Mouse (Mus musculus): ENCODE measurements around the gene Depdc5.

The Depdc5 gene

GRCm38 (mm10) chr5:32989959-32990640 lies 126.6 kb downstream of the Depdc5 start:
- in situ Hi-C loops (cut with MboI; ENCODE audit: low pct_unique_long_range_greater_than_20kb in 1 of 2, low sequenced_read_pairs in 2 of 2, unreplicated experiment in 1 of 2) = no loop called here

- in situ Hi-C loops (cut with MboI; ENCODE audit: low pct_unique_long_range_greater_than_20kb in 1 of 2, low sequenced_read_pairs in 2 of 2, unreplicated experiment in 1 of 2) = no loop called here
These were observed 127.7 kb downstream of the Depdc5 start for GRCm38 (mm10) chr5:32991152-32991551.

- in situ Hi-C loops (cut with MboI; ENCODE audit: low pct_unique_long_range_greater_than_20kb in 1 of 2, low sequenced_read_pairs in 2 of 2, unreplicated experiment in 1 of 2) = no loop called here
These were observed 131.0 kb downstream of the Depdc5 start for GRCm38 (mm10) chr5:32994471-32994870.

GRCm38 (mm10) chr5:32995756-32996155 lies 132.3 kb downstream of the Depdc5 start:
- in situ Hi-C loops (cut with MboI; ENCODE audit: low pct_unique_long_range_greater_than_20kb in 1 of 2, low sequenced_read_pairs in 2 of 2, unreplicated experiment in 1 of 2) = no loop called here

GRCm38 (mm10) chr5:32996560-32996959 lies 133.1 kb downstream of the Depdc5 start:
- in situ Hi-C loops (cut with MboI; ENCODE audit: low pct_unique_long_range_greater_than_20kb in 1 of 2, low sequenced_read_pairs in 2 of 2, unreplicated experiment in 1 of 2) = no loop called here

GRCm38 (mm10) chr5:32997686-32998085 lies 134.2 kb downstream of the Depdc5 start:
- in situ Hi-C loops (cut with MboI; ENCODE audit: low pct_unique_long_range_greater_than_20kb in 1 of 2, low sequenced_read_pairs in 2 of 2, unreplicated experiment in 1 of 2) = no loop called here

GRCm38 (mm10) chr5:32998783-32999182 lies 135.3 kb downstream of the Depdc5 start:
- in situ Hi-C loops (cut with MboI; ENCODE audit: low pct_unique_long_range_greater_than_20kb in 1 of 2, low sequenced_read_pairs in 2 of 2, unreplicated experiment in 1 of 2) = no loop called here

GRCm38 (mm10) chr5:33001111-33001510 lies 137.6 kb downstream of the Depdc5 start:
- in situ Hi-C loops (cut with MboI; ENCODE audit: low pct_unique_long_range_greater_than_20kb in 1 of 2, low sequenced_read_pairs in 2 of 2, unreplicated experiment in 1 of 2) = no loop called here

GRCm38 (mm10) chr5:33002781-33003180 lies 139.3 kb downstream of the Depdc5 start:
- in situ Hi-C loops (cut with MboI; ENCODE audit: low pct_unique_long_range_greater_than_20kb in 1 of 2, low sequenced_read_pairs in 2 of 2, unreplicated experiment in 1 of 2) = no loop called here

- in situ Hi-C loops (cut with MboI; ENCODE audit: low pct_unique_long_range_greater_than_20kb in 1 of 2, low sequenced_read_pairs in 2 of 2, unreplicated experiment in 1 of 2) = no loop called here
These were observed 140.0 kb downstream of the Depdc5 start for GRCm38 (mm10) chr5:33003500-33003899.

- in situ Hi-C loops (cut with MboI; ENCODE audit: low pct_unique_long_range_greater_than_20kb in 1 of 2, low sequenced_read_pairs in 2 of 2, unreplicated experiment in 1 of 2) = no loop called here
These were observed 140.6 kb downstream of the Depdc5 start for GRCm38 (mm10) chr5:33004110-33004509.

GRCm38 (mm10) chr5:33005442-33006145 lies 142.1 kb downstream of the Depdc5 start:
- in situ Hi-C loops (cut with MboI; ENCODE audit: low pct_unique_long_range_greater_than_20kb in 1 of 2, low sequenced_read_pairs in 2 of 2, unreplicated experiment in 1 of 2) = no loop called here

GRCm38 (mm10) chr5:33006670-33007069 lies 143.2 kb downstream of the Depdc5 start:
- in situ Hi-C loops (cut with MboI; ENCODE audit: low pct_unique_long_range_greater_than_20kb in 1 of 2, low sequenced_read_pairs in 2 of 2, unreplicated experiment in 1 of 2) = no loop called here

GRCm38 (mm10) chr5:33007371-33007770 lies 143.9 kb downstream of the Depdc5 start:
- in situ Hi-C loops (cut with MboI; ENCODE audit: low pct_unique_long_range_greater_than_20kb in 1 of 2, low sequenced_read_pairs in 2 of 2, unreplicated experiment in 1 of 2) = no loop called here

GRCm38 (mm10) chr5:33009301-33009700 lies 145.8 kb downstream of the Depdc5 start:
- in situ Hi-C loops (cut with MboI; ENCODE audit: low pct_unique_long_range_greater_than_20kb in 1 of 2, low sequenced_read_pairs in 2 of 2, unreplicated experiment in 1 of 2) = no loop called here

GRCm38 (mm10) chr5:33009818-33010812 lies 146.6 kb downstream of the Depdc5 start:
- in situ Hi-C loops (cut with MboI; ENCODE audit: low pct_unique_long_range_greater_than_20kb in 1 of 2, low sequenced_read_pairs in 2 of 2, unreplicated experiment in 1 of 2) = no loop called here

- in situ Hi-C loops (cut with MboI; ENCODE audit: low pct_unique_long_range_greater_than_20kb in 1 of 2, low sequenced_read_pairs in 2 of 2, unreplicated experiment in 1 of 2) = no loop called here
These were observed 147.9 kb downstream of the Depdc5 start for GRCm38 (mm10) chr5:33011132-33012106.

GRCm38 (mm10) chr5:33014096-33014495 lies 150.6 kb downstream of the Depdc5 start:
- in situ Hi-C loops (cut with MboI; ENCODE audit: low pct_unique_long_range_greater_than_20kb in 1 of 2, low sequenced_read_pairs in 2 of 2, unreplicated experiment in 1 of 2) = no loop called here
